Mouse (Mus musculus) cerebellum, postnatal 25 days (tissue): Measurements from ENCODE around the gene Hist1h2bf.
"Not testable (repeated sequence)": the region's sequence is repeated elsewhere in the genome, so short reads cannot be mapped to it uniquely, and the experiment has no call there.

Experiments
- DNase-seq, 2 experiments: peaks; one replicate each; pipeline ENCODE4 v3.0.0; 2021; ENCODE audit warnings: mixed read lengths in 2 of 2

The Hist1h2bf gene

DNA sequence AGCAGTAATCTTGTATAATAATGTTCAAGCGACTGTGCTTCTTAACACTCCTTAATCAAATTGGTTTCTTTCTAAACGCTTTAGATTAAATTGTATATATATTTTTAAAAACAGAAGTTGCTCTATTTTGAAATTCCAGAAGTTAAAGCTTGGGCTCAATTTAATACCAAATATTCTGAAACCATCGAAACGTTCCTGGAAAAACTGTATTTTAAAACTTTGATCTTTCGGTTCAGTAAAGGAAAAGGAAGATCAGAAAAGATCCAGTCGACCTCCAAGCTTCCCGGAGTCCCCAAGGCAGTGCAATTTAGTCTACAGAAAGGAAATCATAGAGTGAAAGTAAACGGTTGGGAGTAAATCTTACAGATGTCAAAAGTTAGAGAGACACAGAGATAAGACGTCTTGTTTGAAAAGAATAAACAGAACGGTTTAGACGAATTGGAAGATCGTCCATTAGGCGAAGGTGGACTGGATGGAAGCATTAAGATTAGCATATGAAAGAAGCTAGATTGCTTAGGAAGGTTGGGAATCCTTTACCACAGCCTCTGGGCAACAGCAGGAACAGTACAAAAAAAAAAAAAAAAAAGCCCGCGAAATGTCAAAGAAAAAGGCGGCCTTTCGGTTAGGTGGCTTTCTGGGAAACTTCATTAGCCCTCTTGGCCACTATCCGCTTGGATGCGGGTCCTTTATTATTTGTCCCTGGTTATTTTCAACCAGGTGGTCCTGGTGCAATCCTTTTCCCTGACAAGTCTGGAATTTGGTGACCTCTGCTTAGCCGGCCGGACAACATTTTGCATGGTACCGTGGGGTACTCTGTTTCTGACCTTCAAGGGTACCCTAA lies 12.3 kb upstream of the Hist1h2bf start:
- no peak for DNase-seq

- DNase-seq = peak; percentile 53 to 71
Measured at GRCm38 (mm10) chr13:23585442-23586098, 11.6 kb upstream of the Hist1h2bf start.

DNA sequence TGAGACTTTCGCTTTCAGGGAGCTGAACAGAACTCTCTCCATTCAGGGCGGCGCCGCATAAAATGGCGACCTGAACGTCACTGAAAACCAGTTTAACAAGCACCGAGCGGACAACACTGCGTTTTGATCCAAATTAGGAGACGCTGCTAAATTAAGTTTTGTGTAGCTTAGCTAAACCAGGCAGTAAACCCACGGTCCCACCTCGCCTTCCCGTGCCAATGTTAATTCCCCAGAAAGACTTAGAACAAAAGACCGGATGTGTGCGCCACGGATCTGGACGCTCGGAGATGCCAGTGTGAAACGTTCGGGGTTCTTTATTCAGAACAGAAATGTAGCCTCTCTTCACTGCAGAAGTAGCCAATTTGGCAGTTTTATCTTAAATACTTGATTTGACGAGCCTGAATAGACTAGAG lies 11.0 kb upstream of the Hist1h2bf start:
- peak; percentile 58 to 67 for DNase-seq

DNA sequence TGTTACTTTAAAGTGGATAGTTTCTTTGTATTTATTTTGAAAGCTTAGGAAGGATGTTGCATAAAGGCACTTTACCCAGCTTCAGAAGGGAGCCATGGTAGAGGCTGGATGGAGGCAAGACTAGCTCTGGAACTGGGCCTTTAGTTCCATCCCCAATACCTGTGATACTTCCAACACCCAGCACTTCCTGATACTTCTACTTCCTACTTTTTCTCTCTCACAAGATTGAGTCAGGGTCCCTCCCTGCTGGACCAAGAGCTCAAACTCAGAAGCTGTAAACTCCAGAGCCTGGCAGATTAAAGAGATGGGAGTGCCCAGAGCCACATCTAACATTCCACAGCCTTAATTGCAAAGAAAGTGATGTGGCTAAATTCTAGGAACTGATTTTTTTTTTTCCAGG lies 10.3 kb upstream of the Hist1h2bf start:
- DNase-seq = no peak

DNA sequence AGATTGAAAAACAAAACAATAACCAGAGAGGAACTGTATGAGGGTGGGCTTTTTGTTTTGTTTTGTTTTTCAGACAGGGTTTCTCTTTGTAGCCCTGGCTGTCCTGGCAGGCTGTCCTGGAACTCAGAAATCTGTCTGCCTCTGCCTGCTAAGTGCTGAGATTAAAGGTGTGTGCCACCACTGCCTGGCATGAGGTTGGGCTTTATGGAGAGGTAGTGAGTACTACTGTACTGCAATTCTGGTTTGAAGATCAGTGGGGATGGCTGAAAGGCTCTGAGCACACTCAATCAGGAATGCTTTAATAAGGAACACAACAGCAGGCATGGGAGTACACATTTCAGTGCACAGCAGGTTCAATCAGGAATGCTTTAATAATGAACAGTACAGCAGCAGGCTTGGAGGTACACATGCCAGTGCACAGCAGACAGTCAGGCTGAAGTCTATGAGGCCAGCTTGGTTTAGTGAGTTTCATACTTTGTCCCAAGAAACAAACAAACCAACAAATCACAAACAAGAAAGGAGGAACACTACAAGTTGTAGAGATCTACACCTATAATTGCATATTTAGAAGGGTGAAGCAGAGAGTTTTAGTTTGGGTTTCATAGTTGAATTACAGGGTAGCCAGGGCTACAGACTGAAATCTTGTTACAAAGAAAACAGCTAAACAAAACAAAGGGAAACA lies 9.5 kb upstream of the Hist1h2bf start:
- no peak for DNase-seq

GRCm38 (mm10) chr13:23582219-23583056 lies 8.4 kb upstream of the Hist1h2bf start:
- no peak for DNase-seq

DNA sequence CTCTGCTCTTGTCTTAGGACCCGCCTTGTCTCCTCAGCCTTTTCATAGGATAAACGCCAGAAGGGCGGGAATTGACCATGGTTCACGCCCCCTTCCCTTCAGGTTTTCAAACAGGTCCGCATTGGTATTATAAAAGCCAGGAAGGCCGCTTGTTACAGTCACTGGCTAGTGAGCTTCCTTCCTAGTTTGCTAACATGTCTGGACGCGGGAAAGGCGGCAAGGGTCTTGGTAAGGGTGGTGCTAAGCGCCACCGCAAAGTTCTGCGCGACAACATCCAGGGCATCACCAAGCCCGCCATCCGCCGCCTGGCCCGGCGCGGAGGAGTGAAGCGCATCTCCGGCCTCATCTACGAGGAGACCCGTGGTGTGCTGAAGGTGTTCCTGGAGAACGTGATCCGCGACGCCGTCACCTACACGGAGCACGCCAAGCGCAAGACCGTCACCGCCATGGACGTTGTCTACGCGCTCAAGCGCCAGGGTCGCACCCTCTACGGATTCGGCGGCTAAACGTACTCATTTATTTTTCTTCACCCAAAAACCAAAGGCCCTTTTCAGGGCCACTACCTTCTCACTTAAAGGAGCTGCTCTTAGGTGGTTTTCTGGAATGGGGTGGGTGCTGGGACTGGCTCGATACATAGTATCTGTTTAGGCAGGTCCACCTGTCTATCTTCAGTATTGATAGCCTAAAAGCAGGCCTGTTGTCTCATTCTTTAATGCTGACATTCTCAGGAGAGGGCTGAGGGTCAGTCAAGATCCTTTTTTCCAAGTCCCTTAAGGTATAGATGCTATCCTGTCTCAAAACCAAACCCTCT lies 7.6 kb upstream of the Hist1h2bf start, which contains the start of gene Hist1h4d:
TSS of gene Hist1h4d (plus strand) at position 191 of the 811 bp plus-strand sequence.
- peak; percentile 93 for DNase-seq

DNA sequence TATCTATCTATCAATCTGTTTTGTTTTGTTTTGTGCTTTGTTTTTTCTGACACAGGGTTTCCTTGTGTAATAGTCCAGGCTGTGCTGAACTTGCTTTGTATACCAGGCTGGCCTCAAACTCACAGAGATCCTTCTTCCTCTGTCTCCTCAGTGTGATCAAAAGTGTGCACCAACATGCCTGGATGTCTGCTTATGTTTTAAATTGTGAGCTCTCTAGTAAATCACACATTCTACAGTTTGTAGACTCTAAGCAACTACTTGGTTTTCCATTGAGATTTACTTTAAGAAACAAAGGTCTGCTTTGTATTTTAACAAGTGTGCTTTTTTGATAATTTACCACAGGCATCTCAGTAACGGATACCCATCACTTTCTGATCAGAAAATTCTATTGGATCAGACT lies 3.8 kb upstream of the Hist1h2bf start:
- DNase-seq = no peak

DNA sequence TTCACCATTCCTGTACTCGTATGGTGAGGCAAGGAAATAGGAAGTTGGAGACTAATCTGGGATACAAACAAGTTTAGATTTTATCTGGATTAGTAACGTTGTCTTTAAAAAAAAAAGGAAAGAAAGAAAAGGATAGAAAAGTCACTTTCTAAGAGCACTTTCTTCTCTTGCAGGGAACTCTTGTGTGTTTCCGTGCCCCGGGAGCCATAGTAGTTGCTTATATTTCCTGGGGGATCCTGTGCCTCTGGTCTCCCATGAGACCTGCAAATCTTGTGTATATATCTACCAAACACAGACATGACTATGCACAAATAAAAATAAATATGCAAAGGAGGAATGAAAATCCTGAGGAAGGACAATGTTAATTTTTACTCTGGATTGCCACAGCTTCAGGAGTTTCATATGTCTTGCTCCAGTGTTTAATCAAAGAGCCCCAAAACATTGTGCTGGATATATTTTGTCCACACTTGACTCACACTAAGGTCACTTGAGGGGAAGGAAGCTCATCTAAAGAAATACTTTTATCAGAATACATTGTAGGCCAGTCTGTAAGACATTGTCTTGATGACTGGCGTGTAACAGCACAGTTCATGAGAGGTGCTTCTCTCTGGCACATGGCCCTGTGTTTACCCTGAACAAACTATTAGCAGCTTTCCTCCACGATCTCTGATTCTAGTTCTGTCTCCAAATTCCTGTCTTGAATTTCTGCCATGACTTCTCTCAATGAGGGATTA lies 3.1 kb upstream of the Hist1h2bf start:
- no peak for DNase-seq

GRCm38 (mm10) chr13:23576351-23576881 lies 2.4 kb upstream of the Hist1h2bf start:
- DNase-seq = no peak

- DNase-seq = not testable (repeated sequence)
Measured at GRCm38 (mm10) chr13:23575864-23576313, 1.9 kb upstream of the Hist1h2bf start.

- peak; percentile 28 to 44 for DNase-seq
Measured at GRCm38 (mm10) chr13:23575271-23575851, 1.4 kb upstream of the Hist1h2bf start, which contains the start of gene Hist1h3d. TSS of gene Hist1h3d (plus strand) at chr13:23575763.

GRCm38 (mm10) chr13:23574546-23575170 lies 662 bp upstream of the Hist1h2bf start:
- not testable (repeated sequence) for DNase-seq

DNA sequence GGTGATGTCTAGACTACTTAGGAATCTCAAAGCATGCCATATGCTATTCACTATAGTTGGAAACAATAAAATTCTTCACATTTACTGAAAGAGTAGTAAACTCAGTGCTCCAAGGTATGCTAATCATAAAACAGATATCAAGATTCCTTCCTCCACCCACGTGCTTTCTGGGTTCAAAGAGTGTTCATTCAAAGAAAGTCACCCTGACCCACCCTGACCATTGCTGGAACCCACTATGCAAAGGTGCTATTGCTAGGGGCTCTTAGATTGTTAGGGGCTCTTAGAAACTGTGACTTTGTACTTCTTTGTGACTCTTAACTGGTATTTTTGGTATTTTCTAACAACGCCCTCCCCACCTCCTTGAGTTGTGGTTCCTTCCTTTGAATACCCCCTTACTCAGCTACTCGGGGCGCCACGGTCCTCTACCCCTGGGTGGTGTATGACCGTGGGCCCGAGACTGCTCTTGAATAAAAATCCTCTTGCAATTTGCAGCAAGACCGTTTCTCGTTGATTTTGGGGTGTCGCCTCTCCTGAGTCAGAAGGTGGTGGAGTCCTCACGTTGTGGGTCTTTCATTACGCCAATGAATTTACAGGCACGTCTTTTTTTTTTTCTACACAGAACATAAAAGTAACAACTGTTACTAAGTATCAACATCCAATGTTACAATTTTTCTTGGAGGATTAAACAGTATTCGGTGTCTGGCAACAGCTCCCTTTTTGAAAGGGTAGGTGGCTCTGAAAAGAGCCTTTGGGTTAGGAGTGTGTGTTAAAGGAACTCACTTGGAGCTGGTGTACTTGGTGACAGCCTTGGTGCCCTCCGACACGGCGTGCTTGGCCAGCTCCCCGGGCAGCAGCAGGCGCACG lies 730 bp downstream of the Hist1h2bf start:
- not testable (repeated sequence) for DNase-seq

DNA sequence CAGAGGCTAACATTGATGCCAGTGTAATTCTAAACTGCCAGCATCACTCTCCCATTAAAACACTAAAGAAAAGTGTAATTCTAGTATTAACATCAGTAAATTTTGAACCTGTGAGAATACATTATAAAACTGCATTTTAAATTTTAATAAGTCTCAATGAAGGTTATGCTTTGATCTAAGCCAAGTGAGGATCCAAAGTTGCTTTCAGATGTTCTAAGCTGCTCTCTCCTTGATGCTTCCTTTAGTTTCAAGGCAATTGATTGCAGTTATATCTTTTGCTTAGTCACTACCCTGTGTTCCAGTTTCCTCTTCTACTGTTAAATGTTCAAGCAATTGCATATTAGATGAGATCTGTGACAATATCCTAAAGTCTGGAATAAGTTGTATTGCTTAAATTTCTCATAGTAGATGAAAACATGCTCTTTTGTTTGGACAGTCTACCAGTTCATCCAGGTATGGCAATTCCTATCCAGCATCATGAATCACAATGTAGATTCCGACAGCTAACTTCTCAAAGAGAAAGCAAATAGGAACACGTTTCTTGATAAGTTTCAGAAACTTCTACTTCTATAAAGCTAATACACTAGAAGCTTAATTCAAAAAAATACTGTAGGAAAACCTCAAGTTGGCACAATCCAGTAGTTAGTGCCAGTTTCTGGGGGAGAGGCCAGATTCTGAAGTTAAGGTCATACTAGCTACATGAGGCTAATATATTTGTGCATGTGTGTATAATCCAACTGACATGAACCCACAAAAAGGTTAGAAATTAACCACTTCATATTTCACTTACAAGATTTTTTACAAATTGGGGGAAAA lies 1.6 kb downstream of the Hist1h2bf start:
- DNase-seq = no peak

DNA sequence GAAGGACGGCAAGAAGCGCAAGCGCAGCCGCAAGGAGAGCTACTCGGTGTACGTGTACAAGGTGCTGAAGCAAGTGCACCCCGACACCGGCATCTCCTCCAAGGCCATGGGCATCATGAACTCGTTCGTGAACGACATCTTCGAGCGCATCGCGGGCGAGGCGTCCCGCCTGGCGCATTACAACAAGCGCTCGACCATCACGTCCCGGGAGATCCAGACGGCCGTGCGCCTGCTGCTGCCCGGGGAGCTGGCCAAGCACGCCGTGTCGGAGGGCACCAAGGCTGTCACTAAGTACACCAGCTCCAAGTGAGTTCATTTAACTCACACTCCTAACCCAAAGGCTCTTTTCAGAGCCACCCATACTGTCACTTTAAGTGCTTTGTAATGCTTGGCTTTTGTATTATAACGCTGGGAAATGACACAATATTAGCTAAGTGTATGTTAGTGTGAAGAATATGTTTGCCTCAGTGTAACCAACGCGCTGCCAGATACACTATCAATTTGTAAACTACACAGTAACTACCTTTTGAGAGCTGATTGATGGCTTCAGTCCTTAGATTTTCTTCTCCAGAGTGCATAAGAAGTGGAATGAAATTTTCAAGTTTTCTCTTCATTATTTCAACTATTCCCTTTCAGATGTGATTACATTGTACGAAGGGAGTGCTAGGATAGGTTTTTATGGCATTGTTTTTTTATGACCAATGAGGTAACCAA lies 2.3 kb downstream of the Hist1h2bf start:
- not testable (repeated sequence) for DNase-seq

- DNase-seq = peak; percentile 65 to 82
Measured at GRCm38 (mm10) chr13:23571022-23571503, 2.9 kb downstream of the Hist1h2bf start, which contains the start of the genes Hist1h2ae and Hist1h2bg. TSS of gene Hist1h2ae (minus strand) at chr13:23571220. TSS of gene Hist1h2bg (plus strand) at chr13:23571396.
